Mouse (Mus musculus): Measurements from ENCODE around the gene Fancc.

Fancc gene

DNA sequence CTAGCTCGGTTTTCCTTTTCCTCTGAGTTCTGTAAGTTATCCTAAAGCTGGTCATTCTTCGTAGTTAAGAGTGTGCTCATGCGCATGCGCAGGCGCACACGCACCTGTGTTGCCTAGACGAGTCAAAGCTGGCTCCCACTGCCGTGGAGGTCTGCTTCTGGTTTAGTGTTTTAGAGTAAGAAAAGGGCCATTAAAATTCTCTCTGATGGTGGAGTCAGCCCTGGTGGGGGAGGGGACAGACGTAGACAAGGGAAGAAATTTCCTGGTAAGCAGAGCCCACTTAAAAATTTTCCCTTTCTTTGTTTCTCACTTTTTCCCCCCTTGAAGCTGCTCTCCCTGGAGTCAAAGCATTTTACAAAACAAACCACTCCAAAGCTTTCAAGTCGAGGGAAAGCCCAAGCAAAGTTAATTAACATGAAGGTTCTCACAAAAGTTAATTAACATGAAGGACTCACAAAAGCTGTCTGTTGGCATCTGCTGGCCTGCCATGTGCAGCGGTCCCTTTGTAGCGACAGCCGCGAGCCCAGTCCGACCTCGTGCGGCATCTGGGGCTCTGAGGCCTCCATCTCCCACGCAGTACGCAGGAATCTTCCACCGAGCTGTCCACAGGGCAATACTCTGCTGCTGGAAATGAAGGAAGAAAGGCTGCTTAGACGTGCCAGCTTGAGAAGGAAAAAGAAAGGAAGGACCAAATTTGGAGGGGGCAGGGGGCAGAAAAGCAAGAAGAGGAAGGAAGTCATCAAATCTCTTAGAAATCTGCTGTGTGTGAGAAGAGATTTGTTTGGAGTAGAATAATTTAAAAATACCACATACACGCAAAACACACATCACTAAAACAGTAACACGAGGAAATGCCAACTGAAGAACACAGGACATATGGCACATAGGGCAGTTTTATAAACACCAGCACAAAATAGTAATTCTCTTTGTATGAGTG lies at the start of gene Fancc:
TSS of gene Fancc (minus strand) at position 633 of the 937 bp plus-strand sequence.
- no peak for DNase-seq (ENCODE audit: low spot score)

DNA sequence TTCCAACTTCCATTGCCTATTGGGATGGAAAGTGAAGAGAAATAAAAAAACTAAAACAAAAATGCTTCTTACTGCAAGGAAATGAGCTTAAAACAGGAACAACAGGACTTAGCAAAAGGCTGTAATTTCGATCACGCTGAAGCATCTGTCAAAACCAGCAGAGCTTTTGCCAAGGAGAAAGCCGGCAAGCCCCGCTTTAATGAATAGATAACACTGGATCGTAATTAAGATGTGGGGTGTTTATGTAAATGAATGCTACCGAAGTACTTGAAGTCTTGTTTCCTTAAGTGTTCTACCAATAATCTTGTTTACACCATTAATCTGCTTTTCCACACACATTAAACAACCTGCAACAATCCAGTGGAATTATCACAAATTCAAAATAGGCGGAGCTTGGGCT lies 48.2 kb upstream of the Fancc start:
- no peak for DNase-seq (ENCODE audit: low spot score)

- DNase-seq (ENCODE audit: low spot score), result no peak
Measured at GRCm38 (mm10) chr13:63544967-63545253, 47.8 kb upstream of the Fancc start.

GRCm38 (mm10) chr13:63544119-63544966 lies 47.3 kb upstream of the Fancc start:
- no peak for DNase-seq (ENCODE audit: low spot score)

DNA sequence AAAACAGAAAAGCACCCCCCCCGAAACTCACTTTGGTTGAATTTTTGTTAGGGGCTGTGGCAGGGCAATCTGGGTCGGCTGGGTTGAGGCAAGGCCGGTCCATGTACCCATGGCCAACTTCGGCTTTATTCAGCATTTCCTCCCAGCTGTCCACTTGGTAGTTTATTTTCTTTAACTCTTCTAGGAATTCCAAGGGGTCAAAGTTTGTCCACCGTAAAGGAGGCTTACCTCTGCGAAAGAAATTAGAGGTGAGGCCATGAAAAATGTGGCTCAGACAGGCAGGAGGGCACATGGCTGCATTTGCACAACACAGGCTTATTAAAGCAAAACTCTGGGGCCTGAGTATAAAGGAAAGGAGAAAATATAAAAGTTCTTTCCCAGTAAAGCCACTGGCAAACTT lies 46.4 kb upstream of the Fancc start:
- DNase-seq (ENCODE audit: low spot score), result no peak

- DNase-seq (ENCODE audit: low spot score), result no peak
Measured at GRCm38 (mm10) chr13:63542796-63543384, 45.8 kb upstream of the Fancc start.

- no peak for DNase-seq (ENCODE audit: low spot score)
Measured at GRCm38 (mm10) chr13:63541510-63541909, 44.4 kb upstream of the Fancc start.

- DNase-seq (ENCODE audit: low spot score), result no peak
Measured at GRCm38 (mm10) chr13:63540584-63540983, 43.5 kb upstream of the Fancc start.

DNA sequence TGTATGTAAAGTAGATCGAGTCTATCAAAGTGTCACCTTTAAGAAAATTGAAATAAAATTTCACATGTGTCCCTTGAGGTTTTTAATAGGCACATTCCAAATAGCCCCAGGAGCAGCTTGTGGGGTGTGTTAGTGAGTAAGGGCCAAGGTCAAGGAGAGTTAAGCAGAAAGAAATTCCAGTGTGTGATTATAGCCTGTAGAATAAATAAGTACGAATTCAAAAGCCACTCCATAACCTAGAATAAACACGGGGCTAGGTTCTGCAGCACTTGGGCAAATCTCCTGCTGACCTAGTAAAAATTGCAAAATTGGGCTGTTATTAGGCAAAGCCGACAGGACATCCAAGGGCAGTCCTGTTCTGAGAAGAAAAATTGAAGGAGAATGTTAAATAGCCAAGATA lies 37.9 kb upstream of the Fancc start:
- DNase-seq (ENCODE audit: low spot score), result no peak

- no peak for DNase-seq (ENCODE audit: low spot score)
Measured at GRCm38 (mm10) chr13:63530857-63531256, 33.8 kb upstream of the Fancc start.

GRCm38 (mm10) chr13:63530371-63530764 lies 33.3 kb upstream of the Fancc start:
- DNase-seq (ENCODE audit: low spot score), result no peak

DNA sequence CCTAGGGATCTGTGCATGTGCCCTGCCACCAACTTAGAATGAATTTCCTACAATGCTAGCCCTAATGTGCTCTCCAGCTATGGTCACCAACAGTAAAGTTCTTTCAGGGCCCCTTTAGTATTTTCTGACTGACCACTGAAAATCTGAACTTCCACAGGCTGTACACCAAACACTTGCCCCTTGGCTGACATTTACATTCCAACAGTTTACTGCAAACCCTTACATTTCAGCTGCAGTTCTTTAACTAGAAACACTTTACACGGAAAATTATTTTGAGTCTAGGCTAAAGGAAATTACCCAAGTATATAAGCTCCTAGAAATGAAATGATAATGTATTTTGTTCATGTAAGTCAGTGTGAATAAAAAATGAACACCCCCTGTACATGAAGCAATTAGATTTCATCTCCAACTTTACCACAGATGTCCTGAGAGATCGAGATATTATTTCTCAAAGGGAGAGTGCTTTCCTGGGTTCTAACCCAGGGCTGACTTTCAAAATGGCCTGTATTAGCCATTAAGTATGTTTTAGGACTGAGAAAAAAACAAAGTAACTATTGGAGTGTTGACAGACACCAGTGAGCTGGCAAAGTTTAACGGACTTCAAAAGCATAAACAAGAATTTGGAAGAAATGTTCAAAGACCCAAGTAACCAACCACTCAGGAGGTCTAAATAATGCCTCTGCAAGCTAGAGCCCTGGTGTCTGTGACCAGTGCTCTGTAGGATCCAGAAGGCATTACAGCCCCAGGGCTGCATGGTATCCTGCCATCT lies 32.7 kb upstream of the Fancc start:
- DNase-seq (ENCODE audit: low spot score), result no peak

- no peak for DNase-seq (ENCODE audit: low spot score)
Measured at GRCm38 (mm10) chr13:63528852-63529251, 31.8 kb upstream of the Fancc start.

DNA sequence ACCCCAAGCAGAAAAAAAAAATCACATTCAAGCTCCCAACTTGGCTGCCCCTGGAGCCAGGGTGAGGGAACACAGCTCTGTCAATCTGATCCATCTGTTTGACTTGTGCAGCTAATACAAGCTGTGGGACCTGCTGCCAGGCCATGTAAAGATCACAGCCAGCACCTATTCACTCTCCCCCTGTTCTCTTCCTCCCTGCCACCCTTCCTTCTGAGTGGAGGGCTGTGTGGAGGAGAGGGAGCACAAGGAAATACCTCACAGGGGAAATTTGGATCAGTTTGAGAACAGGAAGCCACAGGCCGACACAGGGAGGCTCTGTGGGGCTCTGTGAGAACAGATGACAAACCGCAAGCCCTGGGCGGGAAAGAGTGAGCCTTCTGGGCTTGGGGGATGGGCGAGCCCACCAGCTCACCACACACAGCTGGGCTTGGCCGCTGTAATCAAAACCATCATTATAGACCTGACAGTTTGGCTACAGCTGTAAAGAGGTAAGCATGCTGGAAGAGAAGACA lies 31.1 kb upstream of the Fancc start:
- DNase-seq (ENCODE audit: low spot score), result no peak

GRCm38 (mm10) chr13:63525571-63526197 lies 28.6 kb upstream of the Fancc start:
- DNase-seq (ENCODE audit: low spot score), result no peak

DNA sequence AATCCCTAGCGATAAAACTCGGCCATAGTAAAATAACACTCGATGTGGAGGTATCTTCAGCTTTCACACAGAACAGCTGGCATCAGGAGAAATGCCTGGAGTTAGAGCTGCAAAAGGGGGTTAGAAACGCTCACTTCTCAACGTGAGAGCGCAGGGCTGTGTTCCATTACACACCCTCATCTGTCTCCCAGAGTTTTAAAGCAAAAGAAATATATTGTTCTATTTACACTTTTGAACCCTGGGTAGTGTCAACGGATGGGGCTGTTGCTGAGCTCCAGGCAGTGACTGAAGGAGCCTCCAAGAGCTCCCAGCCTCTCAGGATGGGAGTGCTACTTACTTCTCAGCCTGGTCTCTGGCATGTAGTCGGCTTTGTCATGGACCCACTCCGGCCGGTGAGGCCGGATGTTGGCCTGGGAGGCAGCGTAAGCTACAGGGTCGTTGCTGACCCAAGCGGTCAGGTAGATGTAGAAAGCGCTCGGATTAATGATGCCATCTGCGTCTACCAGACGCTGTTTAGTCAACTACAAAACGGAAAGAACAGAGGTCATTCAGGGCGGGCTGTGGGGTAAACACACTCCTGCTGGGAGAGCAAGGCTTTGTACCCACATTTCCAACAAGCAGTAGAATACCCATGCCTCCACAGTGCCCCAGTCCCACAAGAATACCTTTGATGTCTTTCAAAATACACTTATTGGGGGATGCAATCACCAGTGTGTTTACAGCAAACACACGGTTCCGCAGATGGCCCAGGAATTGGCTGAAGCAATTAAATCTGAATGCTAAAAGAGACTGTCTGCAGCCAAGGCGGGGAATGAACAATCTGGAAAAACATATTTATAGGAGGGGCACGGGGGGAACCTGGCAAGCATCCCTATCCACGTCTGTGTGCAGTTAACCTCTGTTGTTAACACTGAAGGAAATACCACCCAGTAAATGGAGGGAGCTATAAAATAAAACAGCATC lies 27.8 kb upstream of the Fancc start:
- DNase-seq (ENCODE audit: low spot score), result no peak

DNA sequence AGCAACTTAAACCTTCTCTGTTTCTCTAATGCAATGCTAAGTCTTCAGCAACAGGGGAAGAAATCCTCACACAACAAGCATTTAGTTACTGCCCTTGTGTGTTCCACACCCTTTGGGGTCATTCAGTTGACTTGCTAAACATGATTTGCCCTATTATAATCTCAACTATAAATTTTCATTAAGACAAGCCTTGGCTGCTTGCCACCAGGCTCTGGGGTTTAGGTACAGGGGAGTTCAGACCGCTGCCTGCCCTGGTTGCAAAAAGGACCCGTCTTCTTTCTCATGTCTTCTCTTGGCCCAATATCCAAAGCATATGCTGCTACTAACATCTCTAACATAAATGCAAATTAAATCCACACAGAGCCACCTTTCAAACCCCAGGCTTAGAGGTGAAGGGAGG lies 27.0 kb upstream of the Fancc start:
- no peak for DNase-seq (ENCODE audit: low spot score)

DNA sequence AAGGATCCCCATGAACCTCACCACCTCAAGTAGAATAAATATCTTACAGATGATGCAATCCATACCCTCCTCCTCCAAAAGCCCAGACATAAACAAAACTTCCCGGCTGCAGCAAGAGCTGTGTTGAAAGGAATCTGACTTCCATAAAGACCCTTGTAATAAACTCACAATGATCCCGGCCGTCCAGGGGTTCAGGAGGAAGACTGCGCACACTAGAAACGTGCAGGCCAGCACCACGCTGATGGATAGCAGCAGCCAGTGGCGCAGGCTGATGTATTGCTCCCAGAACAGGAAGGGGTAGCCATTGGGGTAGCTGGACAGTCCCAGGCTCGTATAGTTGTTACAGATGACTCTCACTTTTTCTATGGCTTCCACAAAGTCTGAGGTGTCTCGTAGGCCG lies 25.8 kb upstream of the Fancc start:
- no peak for DNase-seq (ENCODE audit: low spot score)

DNA sequence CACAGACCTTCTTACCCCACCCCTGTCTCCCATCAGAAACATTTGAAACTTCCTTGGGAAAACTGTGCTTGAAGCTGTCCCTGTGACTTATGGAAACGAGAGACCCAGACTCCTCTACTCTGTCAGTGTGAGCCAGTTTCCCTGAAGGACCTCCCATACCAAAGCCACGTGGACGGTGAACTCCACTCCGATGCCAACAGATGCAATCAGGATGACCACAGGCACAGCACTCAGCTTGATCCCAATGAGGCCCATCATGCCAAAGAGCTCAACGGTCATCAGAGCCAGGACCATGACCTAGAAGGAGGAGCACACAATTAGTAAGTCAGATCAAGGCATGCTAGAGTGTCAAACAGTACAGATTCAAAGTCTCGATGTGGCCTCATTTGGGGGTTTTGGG lies 23.0 kb upstream of the Fancc start:
- DNase-seq (ENCODE audit: low spot score), result no peak

DNA sequence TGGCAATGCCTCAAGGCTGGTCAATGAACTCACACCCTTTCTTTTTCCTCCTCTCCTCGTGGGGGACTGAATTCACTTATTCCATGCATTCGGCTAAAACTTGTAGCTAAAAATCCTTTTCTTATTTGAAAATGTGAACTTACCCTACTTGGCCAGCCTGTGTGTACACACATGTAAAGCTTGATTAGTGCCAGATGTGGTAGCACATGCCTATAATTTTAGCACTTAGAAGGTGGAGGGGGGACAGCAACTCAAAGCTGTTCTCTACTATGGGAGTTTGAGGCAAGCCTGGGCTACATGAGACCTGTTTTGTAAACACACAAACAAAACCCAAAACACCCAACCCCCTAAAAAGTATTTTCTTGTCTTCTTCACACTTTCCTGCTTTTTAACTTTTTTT lies 19.5 kb upstream of the Fancc start:
- DNase-seq (ENCODE audit: low spot score), result no peak

Data from ovary, adult 18-20 months (tissue).